Mouse (Mus musculus) kidney, adult 2 months (tissue): Measurements from ENCODE around the gene Dync1li2. TPM values are rescaled to one million over a fixed set of nuclear protein-coding genes. Genes with fewer than 3 reads are reported as not detected.

Experiments
- DNase-seq: peaks from one replicate; pipeline ENCODE4 v3.0.0; 2021
- H3K27ac ChIP-seq: fragments of 200-500 bp; 2 replicates; pipeline ENCODE4 v1.5.1; 2012; ENCODE audit warnings: low read depth, low read length, control low read depth, inconsistent platforms; ENCODE audit not compliant: insufficient read depth
- H3K27me3 ChIP-seq: fragments of 200-500 bp; replicated peaks from 2 replicates; pipeline ENCODE4 v1.6.1; 2012; ENCODE audit warnings: mild to moderate bottlenecking, moderate library complexity, low read length, inconsistent platforms; ENCODE audit not compliant: control insufficient read depth, insufficient read depth
- H3K36me3 ChIP-seq: fragments of 200-500 bp; 2 replicates; pipeline ENCODE4 v1.6.1; 2012; ENCODE audit warnings: mild to moderate bottlenecking, moderate library complexity, low read length, inconsistent platforms; ENCODE audit not compliant: control insufficient read depth, insufficient read depth
- H3K4me1 ChIP-seq: fragments of 200-500 bp; 2 replicates; pipeline ENCODE4 v1.6.1; 2011; ENCODE audit warnings: low read length; ENCODE audit not compliant: control insufficient read depth, insufficient read depth
- H3K4me3 ChIP-seq: fragments of 200-500 bp; 2 replicates; pipeline ENCODE4 v1.5.1; 2011; ENCODE audit warnings: mild to moderate bottlenecking, low read depth, low read length, control low read depth; ENCODE audit not compliant: insufficient read depth
- CTCF ChIP-seq: fragments of 200-500 bp; conservative IDR thresholded peaks from 2 replicates; pipeline ENCODE4 v1.5.1; 2011; ENCODE audit warnings: low read depth, mild to moderate bottlenecking, control low read depth, low read length, moderate library complexity, mixed read lengths; ENCODE audit not compliant: insufficient read depth, insufficient read length
- POLR2A ChIP-seq: fragments of 200-500 bp; IDR thresholded peaks from one replicate; pipeline ENCODE4 v1.6.1; 2011; ENCODE audit warnings: low read depth, low read length, control low read depth
- WGBS: fragments of 180-500 bp; shearing (Covaris S2); methylation state at CpG from one replicate; pipeline ENCODE4 v1.1.7; 2018; 5-methylcytosine and 5-hydroxymethylcytosine counted together
- polyA plus RNA-seq: library from polyadenylated mRNA; depleted of rRNA; stranded (reverse); fragments of >200 nt; gene quantifications from 2 replicates; pipeline ENCODE4 v1.2.3, GENCODE M21; 2012

The Dync1li2 gene
- polyA plus RNA-seq, 1 experiment = 20.3 TPM

- WGBS = 65% methylated on average over 6 of the region's 6 CpGs
- Histone ChIP-seq H3K27me3 (no peaks in the 10 kb centered on the region), H3K4me1 (peaks cover 9% of the 10 kb centered on the region; the same call in 1 of the 2 replicates), H3K4me3 (no peak overlapping the region), H3K27ac (no peak overlapping the region), H3K36me3 (no peaks in the 10 kb centered on the region)
- DNase-seq = no peak
- TF ChIP-seq CTCF (no peak), POLR2A (no peak)
Observed at GRCm38 (mm10) chr8:104393767-104394166, 49.1 kb downstream of the Dync1li2 start.

GRCm38 (mm10) chr8:104393139-104393538, 49.7 kb downstream of the Dync1li2 start:
- DNase-seq = no peak
- WGBS = 92% methylated on average over 6 of the region's 7 CpGs
- H3K36me3 ChIP-seq = no peaks in the 10 kb centered on the region
- peaks cover 10% of the 10 kb centered on the region; the same call in 1 of the 2 replicates for H3K4me1 ChIP-seq
- H3K27me3 ChIP-seq = no peaks in the 10 kb centered on the region
- no peak overlapping the region for H3K27ac ChIP-seq
- no peak for TF ChIP-seq CTCF
- H3K4me3 ChIP-seq = no peak overlapping the region

GRCm38 (mm10) chr8:104390245-104390644, 52.6 kb downstream of the Dync1li2 start:
- H3K4me3 ChIP-seq = no peak overlapping the region
- no peak overlapping the region for H3K27ac ChIP-seq
- H3K27me3 ChIP-seq = no peaks in the 10 kb centered on the region
- H3K4me1 ChIP-seq = peaks cover 24% of the 10 kb centered on the region
- no peaks in the 10 kb centered on the region for H3K36me3 ChIP-seq
- 69% methylated on average over 8 of the region's 8 CpGs for WGBS
- no peak for DNase-seq
- TF ChIP-seq POLR2A (no peak), CTCF (no peak)

DNA sequence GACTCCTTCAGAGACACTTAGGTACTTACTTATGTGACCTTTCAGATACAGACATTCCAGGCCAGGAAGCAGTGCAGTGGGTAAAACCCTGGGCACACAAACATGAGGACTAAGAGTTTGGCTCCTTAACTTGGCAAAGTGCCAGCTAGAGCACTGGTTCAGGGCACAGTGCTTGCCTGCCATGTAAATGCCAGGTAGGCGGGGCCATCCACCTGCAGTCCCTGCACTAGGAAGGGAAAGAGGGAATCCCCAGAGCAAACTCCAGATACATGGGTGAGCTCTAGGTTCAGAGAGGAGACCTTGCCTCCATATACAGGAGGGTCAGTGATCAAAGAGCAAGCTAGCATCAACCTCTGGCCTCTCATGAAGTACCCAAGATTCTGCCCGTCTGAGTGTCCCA, 54.9 kb downstream of the Dync1li2 start:
- DNase-seq = peak; percentile 92
- Histone ChIP-seq H3K27me3 (no peaks in the 10 kb centered on the region), H3K4me3 (no peak overlapping the region), H3K27ac (no peak overlapping the region), H3K36me3 (no peaks in the 10 kb centered on the region), H3K4me1 (peaks cover 37% of the 10 kb centered on the region)
- WGBS = 45% methylated on average over 2 of the region's 2 CpGs
- TF ChIP-seq CTCF (no peak), POLR2A (no peak)

GRCm38 (mm10) chr8:104387501-104387900, 55.3 kb downstream of the Dync1li2 start:
- H3K4me3 ChIP-seq = no peak overlapping the region
- no peaks in the 10 kb centered on the region for H3K36me3 ChIP-seq
- 50% methylated on average over 7 of the region's 7 CpGs for WGBS
- H3K27ac ChIP-seq = no peak overlapping the region
- DNase-seq = no peak
- no peak for TF ChIP-seq POLR2A
- TF ChIP-seq CTCF = no peak
- no peaks in the 10 kb centered on the region for H3K27me3 ChIP-seq
- H3K4me1 ChIP-seq = peaks cover 42% of the 10 kb centered on the region

- Histone ChIP-seq H3K27ac (no peak overlapping the region), H3K4me3 (no peak overlapping the region), H3K4me1 (peaks cover 44% of the 10 kb centered on the region), H3K36me3 (no peaks in the 10 kb centered on the region), H3K27me3 (no peaks in the 10 kb centered on the region)
- 53% methylated on average over 4 of the region's 4 CpGs for whole genome bisulfite sequencing
- TF ChIP-seq CTCF (no peak), POLR2A (no peak)
- no peak for DNase-seq
Observed at GRCm38 (mm10) chr8:104386693-104387092, 56.2 kb downstream of the Dync1li2 start.

GRCm38 (mm10) chr8:104383977-104384376, 58.9 kb downstream of the Dync1li2 start:
- H3K27ac ChIP-seq = peak overlapping the region; percentile 81
- no peak overlapping the region for H3K4me3 ChIP-seq
- peaks cover 39% of the 10 kb centered on the region for H3K4me1 ChIP-seq
- DNase-seq = peak; percentile 93
- no peaks in the 10 kb centered on the region for H3K27me3 ChIP-seq
- 42% methylated on average over 3 of the region's 3 CpGs for WGBS
- no peak for TF ChIP-seq CTCF
- peak; percentile 17 for TF ChIP-seq POLR2A
- no peaks in the 10 kb centered on the region for H3K36me3 ChIP-seq
